Mouse (Mus musculus) G1E (cell line): ENCODE data around the gene Klhl25.

Experiments used
- CTCF ChIP-seq: IDR thresholded peaks from 2 replicates; pipeline ENCODE4 v1.5.1; 2012; ENCODE audit warnings: low read depth, low read length, inconsistent platforms, mixed read lengths
- GATA1 ChIP-seq: IDR thresholded peaks from 2 replicates; pipeline ENCODE4 v1.6.1; 2012; ENCODE audit warnings: borderline replicate concordance, low read length, inconsistent platforms, mixed read lengths
- GATA2 ChIP-seq: IDR thresholded peaks from 2 replicates; pipeline ENCODE4 v1.6.1; 2012; ENCODE audit warnings: low read depth, low read length, inconsistent platforms, borderline replicate concordance
- POLR2AphosphoS5 ChIP-seq: IDR thresholded peaks from 2 replicates; pipeline ENCODE4 v1.6.1; 2012; ENCODE audit warnings: low read depth, low read length, inconsistent platforms; ENCODE audit not compliant: insufficient replicate concordance
- TAL1 ChIP-seq: conservative IDR thresholded peaks from 2 replicates; pipeline ENCODE4 v1.6.1; 2012; ENCODE audit warnings: low read depth, low read length, inconsistent platforms, mixed read lengths

- TF ChIP-seq CTCF (no peak), POLR2AphosphoS5 (no peak), GATA1 (no peak), TAL1 (no peak), GATA2 (no peak)
Measured at GRCm38 (mm10) chr7:75872697-75873096, 24.6 kb downstream of the Klhl25 start.
